Mouse (Mus musculus) intestine, embryonic 15.5 days (tissue): ENCODE measurements around the gene Clns1a. TPM values are rescaled to one million over a fixed set of nuclear protein-coding genes. Genes with fewer than 3 reads are reported as not detected.

Experiments
- ATAC-seq: fragments of 200-750 bp; cut with Nextera tagmentation; 2 replicates; pipeline ENCODE4 v1.8.0; 2017; ENCODE audit warnings: moderate TSS enrichment, moderate library complexity
- H3K27ac ChIP-seq: fragments of 300-500 bp; sonication (generic); 2 replicates; pipeline ENCODE4 v1.5.1; 2015; ENCODE audit warnings: mild to moderate bottlenecking, inconsistent platforms
- H3K27me3 ChIP-seq: fragments of 300-500 bp; sonication (generic); replicated peaks from 2 replicates; pipeline ENCODE4 v1.6.1; 2015; ENCODE audit warnings: inconsistent platforms
- H3K36me3 ChIP-seq: fragments of 300-500 bp; sonication (generic); 2 replicates; pipeline ENCODE4 v1.6.1; 2015; ENCODE audit warnings: inconsistent platforms
- H3K4me1 ChIP-seq: fragments of 300-500 bp; sonication (generic); replicated peaks from 2 replicates; pipeline ENCODE4 v1.6.1; 2015; ENCODE audit warnings: inconsistent platforms
- H3K4me2 ChIP-seq: fragments of 300-500 bp; sonication (generic); replicated peaks from 2 replicates; pipeline ENCODE4 v1.6.1; 2015; ENCODE audit warnings: mild to moderate bottlenecking, inconsistent platforms
- H3K4me3 ChIP-seq: fragments of 300-500 bp; sonication (generic); replicated peaks from 2 replicates; pipeline ENCODE4 v1.5.1; 2015; ENCODE audit warnings: inconsistent platforms
- H3K9ac ChIP-seq: fragments of 300-500 bp; sonication (generic); 2 replicates; pipeline ENCODE4 v1.6.1; 2015; ENCODE audit warnings: inconsistent platforms
- H3K9me3 ChIP-seq: fragments of 300-500 bp; sonication (generic); 2 replicates; pipeline ENCODE4 v1.6.1; 2016; ENCODE audit warnings: inconsistent platforms
- whole genome bisulfite sequencing: fragments of 180-500 bp; shearing (Covaris S2); methylation state at CpG from one replicate; pipeline ENCODE4 v1.1.7; 2015; 5-methylcytosine and 5-hydroxymethylcytosine counted together
- polyA plus RNA-seq: library from polyadenylated mRNA; unstranded; fragments of >200 nt; fragmentation: Nextera tagmentation; extraction: Ambion mirVana; gene quantifications from 2 replicates; pipeline ENCODE4 v1.2.1, GENCODE M21; 2015

Gene Clns1a
- polyA plus RNA-seq, 1 experiment from 2014 or later, result 161 TPM

DNA sequence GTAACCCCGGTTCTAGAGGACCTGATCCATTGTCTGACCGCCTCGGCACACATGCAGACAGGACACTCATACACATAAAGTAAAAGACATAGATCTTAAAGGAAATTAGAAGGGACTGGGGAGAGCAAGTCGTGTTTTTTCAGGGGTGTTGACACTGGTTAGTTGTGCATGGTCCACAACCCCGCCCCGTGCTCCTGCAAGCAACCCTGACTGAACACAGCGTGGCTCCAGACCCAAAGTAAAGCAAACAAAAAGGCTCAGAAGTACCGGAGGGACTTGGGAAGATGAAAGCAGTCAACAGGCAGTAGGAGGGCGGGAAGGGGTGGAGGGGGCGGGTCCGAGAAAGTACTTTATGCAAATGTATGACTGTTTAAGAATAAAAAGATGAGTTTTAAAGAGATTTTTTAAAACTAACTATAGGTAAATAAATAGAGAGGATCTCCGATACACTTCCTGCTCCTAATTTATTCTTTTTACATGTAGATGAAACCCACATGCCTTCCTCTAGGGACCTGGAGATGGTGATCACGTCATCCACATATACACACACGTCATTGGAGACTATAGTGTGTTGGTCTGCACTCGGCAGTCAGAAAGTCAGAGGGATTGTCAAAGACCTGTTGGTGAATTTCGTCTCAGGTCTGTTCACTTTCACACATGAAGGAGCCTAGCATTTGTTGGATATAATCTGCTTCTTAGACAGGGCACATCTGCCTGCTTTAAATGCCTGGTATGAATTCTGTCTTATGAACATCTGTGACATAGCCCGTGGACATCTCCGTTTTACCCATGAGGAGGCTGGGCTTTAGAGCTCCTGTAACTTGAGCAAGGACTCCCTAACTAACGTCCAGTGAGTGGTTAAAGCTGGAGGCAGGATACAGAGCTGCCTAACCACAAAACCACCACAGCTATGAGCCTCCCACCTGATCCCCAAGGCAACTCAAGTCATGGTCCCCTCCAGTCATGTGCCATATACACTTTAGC lies 53.1 kb downstream of the Clns1a start:
- WGBS, result 35% methylated on average over 19 of the region's 19 CpGs
- peak overlapping the region; percentile 51 for H3K4me2 ChIP-seq
- H3K27me3 ChIP-seq, result no peaks in the 10 kb centered on the region
- no peak overlapping the region for H3K9ac ChIP-seq
- H3K27ac ChIP-seq, result peak overlapping the region; percentile 62
- H3K4me3 ChIP-seq, result no peak overlapping the region
- no peaks in the 10 kb centered on the region for H3K36me3 ChIP-seq
- H3K4me1 ChIP-seq, result 0 out of 2 replicates have a peak, but pooled peaks cover 10% of the 10 kb centered on the region
- ATAC-seq, result peak; percentile 57
- no peaks in the 10 kb centered on the region for H3K9me3 ChIP-seq

DNA sequence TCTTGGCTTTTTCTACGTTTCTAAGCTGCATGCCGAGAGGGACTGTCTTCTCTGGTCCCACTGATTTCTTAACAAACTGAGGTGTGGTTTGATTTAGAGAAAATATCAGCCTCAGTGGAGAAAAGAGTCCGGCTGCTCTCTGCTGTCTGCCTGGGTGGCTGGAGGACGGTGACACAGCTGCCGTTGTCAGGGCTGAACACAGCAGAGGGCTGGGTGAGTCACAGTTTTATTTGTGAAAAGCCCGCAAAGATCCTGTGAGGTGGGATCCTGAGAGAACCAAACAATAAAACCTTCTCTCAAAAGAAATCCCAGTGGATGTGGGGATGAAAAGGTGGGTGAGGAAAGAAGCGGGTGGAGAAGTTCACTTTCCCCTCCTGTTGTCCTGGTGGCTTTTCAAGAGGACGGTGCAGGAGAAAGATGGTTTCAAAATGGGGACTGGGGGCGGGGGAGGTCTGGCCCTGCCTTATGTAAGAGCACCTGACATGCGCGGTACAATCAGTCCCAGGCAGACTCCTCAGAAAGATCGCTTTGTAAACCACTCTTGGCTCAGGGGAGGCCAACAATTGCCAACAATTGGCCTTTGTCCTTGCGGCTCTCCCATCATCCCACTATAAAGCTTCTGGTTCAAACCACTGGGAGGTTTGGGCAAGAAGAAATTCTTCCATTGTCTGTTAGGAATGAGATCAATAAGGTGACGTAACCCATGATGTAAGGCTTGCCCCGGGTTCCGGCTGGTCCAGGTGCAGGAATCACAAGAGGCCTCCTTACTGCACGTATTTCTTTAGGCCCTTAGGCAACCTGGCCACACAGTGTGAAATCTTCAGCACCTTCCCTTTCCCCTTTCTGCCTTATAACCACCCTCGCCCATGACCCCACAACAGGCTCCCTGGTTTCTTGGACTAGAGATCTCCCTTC lies 60.8 kb downstream of the Clns1a start:
- ATAC-seq, result peak; percentile 75
- no peak overlapping the region for H3K27ac ChIP-seq
- no peaks in the 10 kb centered on the region for H3K36me3 ChIP-seq
- 0 out of 2 replicates have a peak overlapping the region, but pooled peaks have one; percentile 12 for H3K4me2 ChIP-seq
- no peak overlapping the region for H3K4me3 ChIP-seq
- H3K27me3 ChIP-seq, result no peaks in the 10 kb centered on the region
- H3K9me3 ChIP-seq, result no peaks in the 10 kb centered on the region
- H3K9ac ChIP-seq, result no peak overlapping the region
- no peaks in the 10 kb centered on the region for H3K4me1 ChIP-seq
- WGBS, result 57% methylated on average over 18 of the region's 18 CpGs

DNA sequence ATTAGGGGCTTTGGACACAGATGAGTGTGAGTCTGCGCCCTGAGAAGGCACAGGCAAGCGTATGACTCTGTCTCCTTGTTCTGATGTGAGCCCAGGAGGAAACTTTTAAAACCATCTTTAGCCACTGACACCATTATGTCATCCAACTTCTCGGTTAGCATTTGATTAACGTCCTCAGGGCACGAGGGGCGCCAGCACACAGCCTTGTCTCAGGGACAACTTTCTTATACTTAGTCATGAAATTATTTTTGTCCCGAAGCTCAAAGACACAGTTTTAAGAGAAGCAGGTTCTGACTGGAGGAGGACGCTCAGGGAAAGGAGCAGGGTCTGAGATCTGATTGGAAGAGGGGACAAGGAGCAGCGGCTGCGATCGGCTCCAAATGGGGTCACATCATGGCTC lies 68.2 kb downstream of the Clns1a start:
- no peaks in the 10 kb centered on the region for H3K27me3 ChIP-seq
- ATAC-seq, result no peak

DNA sequence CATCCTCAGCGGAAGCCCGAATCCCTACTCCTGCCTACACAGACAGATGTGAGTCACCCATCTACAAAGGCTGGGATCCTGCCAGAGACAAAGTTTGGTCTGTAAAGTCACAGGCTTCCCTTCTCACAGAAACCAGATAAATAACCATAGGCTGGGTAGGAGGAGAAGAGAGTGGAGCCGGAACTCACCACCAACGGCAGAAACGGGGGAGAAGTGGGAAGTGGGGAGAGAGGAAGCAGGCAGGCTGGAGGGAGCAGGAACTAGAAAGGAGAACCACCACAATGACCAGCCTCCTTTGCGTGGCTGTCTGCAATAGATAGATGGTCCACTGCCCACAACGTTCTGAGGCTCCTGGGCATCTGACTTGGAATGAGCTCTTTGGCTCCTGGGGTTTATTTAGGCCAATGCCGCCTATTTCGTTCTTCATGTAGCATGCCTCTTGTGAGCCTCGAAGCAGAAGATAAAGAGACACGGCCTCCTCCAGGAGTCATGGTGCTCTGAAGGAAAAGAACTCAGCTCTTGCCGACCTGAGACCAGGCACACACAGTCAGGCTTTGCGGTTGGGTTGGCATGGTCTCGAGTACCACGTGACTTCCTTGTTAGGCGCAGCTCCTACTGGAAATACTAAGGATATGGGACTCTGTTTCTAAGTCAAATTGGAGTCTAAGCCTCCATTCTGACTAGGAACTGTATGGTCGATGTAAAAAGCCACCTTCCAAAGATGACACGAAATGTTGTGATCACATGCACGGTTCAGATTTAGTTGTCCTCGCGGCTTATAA lies 68.9 kb downstream of the Clns1a start:
- Histone ChIP-seq H3K36me3 (no peaks in the 10 kb centered on the region), H3K9me3 (no peaks in the 10 kb centered on the region), H3K27me3 (no peaks in the 10 kb centered on the region), H3K27ac (no peak overlapping the region), H3K4me1 (0 out of 2 replicates have a peak, but pooled peaks cover 5% of the 10 kb centered on the region), H3K4me2 (no peak overlapping the region), H3K9ac (no peak overlapping the region), H3K4me3 (no peak overlapping the region)
- ATAC-seq, result no peak
- WGBS, result 86% methylated on average over 21 of the region's 21 CpGs

More for the DNA sequence above, 68.2 kb downstream of the Clns1a start:
- Histone ChIP-seq H3K4me3 (no peak overlapping the region), H3K9me3 (no peaks in the 10 kb centered on the region), H3K9ac (no peak overlapping the region), H3K4me1 (0 out of 2 replicates have a peak, but pooled peaks cover 5% of the 10 kb centered on the region), H3K36me3 (no peaks in the 10 kb centered on the region), H3K4me2 (no peak overlapping the region), H3K27ac (no peak overlapping the region)
- 79% methylated on average over 11 of the region's 11 CpGs for WGBS

DNA sequence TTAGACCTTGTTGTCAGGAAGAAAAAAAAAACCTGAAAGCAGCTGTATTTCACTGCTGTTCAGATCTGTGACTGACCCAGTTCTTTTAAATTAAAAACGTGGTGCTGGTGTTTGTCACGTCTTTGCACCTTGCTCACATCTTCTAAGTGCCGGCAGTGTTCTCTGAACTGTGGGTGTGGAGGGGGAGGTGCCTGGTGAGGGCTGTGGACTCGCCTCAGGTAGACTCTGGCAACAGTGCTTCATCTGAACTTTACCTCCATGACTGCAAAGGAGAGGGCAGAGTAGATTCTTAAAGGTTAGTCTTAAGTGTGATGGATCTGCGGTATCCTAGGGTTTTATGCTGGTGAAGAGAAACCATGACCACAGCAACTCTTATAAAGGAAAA lies 69.5 kb downstream of the Clns1a start:
- Histone ChIP-seq H3K4me1 (0 out of 2 replicates have a peak, but pooled peaks cover 5% of the 10 kb centered on the region), H3K4me3 (no peak overlapping the region), H3K36me3 (no peaks in the 10 kb centered on the region), H3K9ac (no peak overlapping the region), H3K27me3 (no peaks in the 10 kb centered on the region), H3K9me3 (no peaks in the 10 kb centered on the region), H3K4me2 (no peak overlapping the region), H3K27ac (no peak overlapping the region)
- peak; percentile 46; the same call in 1 of the 2 replicates for ATAC-seq
- WGBS, result 68% methylated on average over 5 of the region's 5 CpGs

DNA sequence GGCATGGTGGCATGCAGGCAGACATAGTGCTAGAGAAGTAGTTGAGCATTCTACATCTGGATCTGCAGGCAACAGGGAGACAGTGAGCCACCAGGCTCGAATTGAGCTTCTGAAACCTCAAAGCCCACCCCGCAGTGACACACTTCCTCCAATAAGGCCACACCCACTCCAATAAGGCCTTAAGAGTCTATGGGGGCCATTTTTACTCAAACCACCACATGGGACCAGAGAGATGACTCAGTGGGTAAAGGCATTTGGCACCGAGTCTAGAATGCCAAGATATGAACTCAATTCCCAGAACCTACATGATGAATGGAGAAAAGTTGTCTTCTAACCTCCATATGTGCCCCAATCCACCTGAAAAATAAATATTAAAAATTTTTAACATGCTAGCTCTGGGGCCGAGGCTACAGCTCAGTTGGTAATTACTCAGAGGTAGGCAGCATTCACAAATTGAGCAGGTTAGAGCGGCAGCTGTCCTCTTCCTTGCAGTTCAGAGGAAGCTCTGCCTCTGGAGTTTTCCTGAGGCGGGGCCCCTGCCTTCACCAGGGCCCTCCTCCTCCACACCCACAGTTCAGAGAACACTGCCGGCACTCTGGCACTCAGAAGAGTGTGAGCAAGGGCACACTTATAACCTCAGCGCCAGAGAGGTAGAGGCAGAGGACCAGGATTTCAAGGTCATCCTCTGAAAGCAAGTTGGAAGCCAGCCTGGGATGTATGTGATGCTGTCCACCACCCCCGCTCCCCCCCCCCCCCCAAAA lies 70.2 kb downstream of the Clns1a start:
- peak; percentile 86 for ATAC-seq
- Histone ChIP-seq H3K4me2 (no peak overlapping the region), H3K4me1 (0 out of 2 replicates have a peak, but pooled peaks cover 5% of the 10 kb centered on the region), H3K27me3 (no peaks in the 10 kb centered on the region), H3K9ac (no peak overlapping the region), H3K36me3 (no peaks in the 10 kb centered on the region), H3K9me3 (no peaks in the 10 kb centered on the region), H3K4me3 (no peak overlapping the region), H3K27ac (no peak overlapping the region)
- WGBS, result 62% methylated on average over 9 of the region's 9 CpGs

DNA sequence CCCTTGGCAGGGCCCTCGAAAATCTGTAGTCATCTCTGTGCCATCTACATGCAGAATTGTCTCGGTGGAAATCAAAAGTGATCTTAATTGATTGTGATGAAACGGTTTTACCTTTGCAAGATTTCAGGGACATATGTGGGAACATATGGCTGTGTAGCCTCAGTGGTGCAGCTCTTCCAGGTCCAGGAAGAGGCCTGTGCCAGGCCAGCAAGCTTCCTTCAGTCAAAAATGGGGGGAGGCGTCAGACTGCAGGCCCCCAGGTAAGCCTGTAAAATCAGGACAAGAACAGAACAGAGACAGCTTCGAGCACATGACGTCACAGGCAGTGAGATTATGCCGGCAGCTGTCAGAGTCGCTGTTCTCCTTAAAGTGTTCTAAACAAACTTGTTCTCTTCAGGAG lies 71.4 kb downstream of the Clns1a start:
- Histone ChIP-seq H3K9me3 (no peaks in the 10 kb centered on the region), H3K9ac (no peak overlapping the region), H3K4me3 (no peak overlapping the region), H3K36me3 (no peaks in the 10 kb centered on the region), H3K27ac (no peak overlapping the region), H3K4me1 (0 out of 2 replicates have a peak, but pooled peaks cover 5% of the 10 kb centered on the region), H3K27me3 (no peaks in the 10 kb centered on the region), H3K4me2 (no peak overlapping the region)
- ATAC-seq, result no peak
- WGBS, result 64% methylated on average over 8 of the region's 8 CpGs

DNA sequence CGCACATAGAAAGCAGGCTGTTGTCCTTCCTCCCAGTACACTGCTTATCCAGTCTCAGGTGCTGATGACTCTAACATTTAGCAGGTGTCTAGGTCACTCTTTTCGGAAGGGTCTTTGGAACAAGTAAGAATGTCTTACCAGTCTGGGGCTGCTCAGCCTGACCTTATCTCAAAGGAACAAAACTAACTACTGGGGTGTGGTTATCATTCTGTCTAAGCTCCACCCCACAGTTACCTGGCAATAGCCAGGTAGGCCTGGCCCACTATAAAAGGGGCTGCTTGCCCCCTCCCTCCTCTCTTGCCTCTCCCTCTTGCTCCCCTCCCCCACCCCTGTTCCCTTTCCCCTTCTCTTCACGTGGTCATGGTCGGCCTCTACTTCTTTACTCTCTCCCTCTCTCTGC lies 72.6 kb downstream of the Clns1a start:
- H3K4me3 ChIP-seq, result no peak overlapping the region
- no peaks in the 10 kb centered on the region for H3K9me3 ChIP-seq
- H3K4me1 ChIP-seq, result 0 out of 2 replicates have a peak, but pooled peaks cover 5% of the 10 kb centered on the region
- no peak overlapping the region for H3K9ac ChIP-seq
- 62% methylated on average over 4 of the region's 4 CpGs for WGBS
- no peak overlapping the region for H3K4me2 ChIP-seq
- ATAC-seq, result peak; percentile 73
- no peaks in the 10 kb centered on the region for H3K27me3 ChIP-seq
- H3K36me3 ChIP-seq, result no peaks in the 10 kb centered on the region
- no peak overlapping the region for H3K27ac ChIP-seq

Other genes starting within 250 kb of the Clns1a start
- 4.5 and 9.0 TPM in 2 replicates for gene Kctd14, start 245.3 kb upstream of the Clns1a start, polyA plus RNA-seq
- gene Ints4, start 215.7 kb upstream of the Clns1a start, polyA plus RNA-seq, result 41.1 and 42.1 TPM in 2 replicates
- gene Aamdc, start 117.1 kb upstream of the Clns1a start, polyA plus RNA-seq, result 54.5 and 61.4 TPM in 2 replicates
- 16.9 and 18.8 TPM in 2 replicates for gene Rsf1, start 116.7 kb upstream of the Clns1a start, polyA plus RNA-seq
- gene Aqp11, start 41.7 kb downstream of the Clns1a start, polyA plus RNA-seq, result 52.1 and 57.2 TPM in 2 replicates
- gene Pak1, start 91.9 kb downstream of the Clns1a start, polyA plus RNA-seq, result 32.7 and 33.0 TPM in 2 replicates
- not detected in 2 replicates for gene Gdpd4, start 223.3 kb downstream of the Clns1a start, polyA plus RNA-seq